Mouse (Mus musculus): ENCODE results near the gene A930033H14Rik.

A930033H14Rik gene

DNA sequence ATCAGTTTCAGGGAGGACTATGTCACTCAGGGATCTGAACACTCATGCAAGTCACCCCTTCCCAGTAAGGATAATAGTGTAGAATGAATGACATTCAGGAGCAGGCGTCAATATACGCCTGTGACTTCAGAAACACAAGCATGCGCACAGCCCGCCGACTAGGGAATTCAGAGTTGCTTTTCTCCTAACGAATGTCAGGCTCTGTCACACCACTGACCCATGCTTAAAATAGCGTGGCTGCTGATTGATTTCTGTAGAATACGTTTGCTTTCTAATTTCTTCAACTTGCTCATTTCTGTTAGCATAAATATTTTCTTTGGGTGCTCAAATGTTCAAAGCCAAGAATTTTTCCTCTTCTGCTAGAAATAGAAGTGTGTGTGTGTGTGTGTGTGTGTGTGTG lies 13.1 kb upstream of the A930033H14Rik start:
- DNase-seq, result no peak

DNA sequence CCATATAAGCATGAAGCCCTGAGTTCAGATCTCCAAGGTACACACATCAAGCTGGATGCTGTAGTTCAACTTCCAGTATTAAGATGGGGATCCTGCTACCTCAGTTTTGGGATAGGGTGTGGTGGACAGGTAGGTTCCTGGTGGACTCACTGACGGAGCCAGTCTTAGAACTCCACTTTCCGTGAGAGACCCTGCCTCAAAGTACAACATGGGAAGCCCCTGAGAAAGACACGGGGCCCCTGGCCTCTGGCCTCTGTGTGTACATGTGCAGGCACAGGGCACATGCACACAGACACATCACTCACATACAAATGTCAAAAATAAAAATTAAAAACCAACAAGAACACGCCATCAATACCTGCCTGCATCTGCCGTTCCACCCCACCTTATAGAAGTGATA lies 12.6 kb upstream of the A930033H14Rik start:
- DNase-seq, result no peak

- no peak for DNase-seq
These were observed 11.4 kb upstream of the A930033H14Rik start for GRCm38 (mm10) chr10:69224276-69224675.

- no peak for DNase-seq
These were observed 10.3 kb upstream of the A930033H14Rik start for GRCm38 (mm10) chr10:69223232-69223631.

- DNase-seq, result no peak
These were observed 9.1 kb upstream of the A930033H14Rik start for GRCm38 (mm10) chr10:69221955-69222354.

DNA sequence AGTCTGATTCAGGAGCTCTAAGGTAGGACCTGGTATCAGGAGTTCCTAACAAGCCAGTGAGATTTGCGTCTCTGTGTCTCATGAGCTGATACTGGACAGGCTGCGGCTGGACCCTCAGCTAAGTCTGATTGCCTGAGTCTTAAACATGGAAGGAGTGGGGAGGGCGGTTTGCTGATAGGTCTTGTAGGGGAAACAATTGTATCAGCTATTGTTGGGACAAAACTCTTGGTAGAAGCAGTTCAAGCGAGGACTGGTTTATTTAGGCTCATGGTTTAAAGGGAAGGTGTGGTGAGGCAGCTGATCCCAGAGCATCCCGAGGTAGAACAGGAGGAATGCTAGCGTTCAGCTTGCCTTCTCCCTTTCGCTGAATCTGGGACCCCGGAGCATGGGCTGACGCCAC lies 8.2 kb upstream of the A930033H14Rik start:
- no peak for DNase-seq

DNA sequence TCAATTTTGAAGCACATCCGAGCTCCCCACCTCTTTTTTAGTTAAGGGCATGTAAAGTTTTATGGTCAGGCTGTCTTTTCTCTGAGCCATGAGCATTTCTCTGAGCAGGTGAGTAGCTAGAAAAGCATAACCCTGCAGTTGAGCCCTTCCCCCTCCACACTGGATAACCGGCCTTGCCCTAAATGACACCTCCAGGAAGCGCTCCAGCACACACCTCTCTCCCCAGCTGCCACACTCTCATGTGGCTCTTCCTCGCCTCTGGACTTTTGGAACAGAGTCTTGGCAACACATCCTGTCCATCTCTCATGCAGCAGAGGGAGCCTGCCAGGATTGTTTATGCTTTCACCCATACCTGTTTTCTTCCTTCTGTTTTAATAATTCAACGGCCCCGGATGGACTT lies 7.4 kb upstream of the A930033H14Rik start:
- no peak for DNase-seq

- DNase-seq, result no peak
These were observed 6.4 kb upstream of the A930033H14Rik start for GRCm38 (mm10) chr10:69219289-69219626.

DNA sequence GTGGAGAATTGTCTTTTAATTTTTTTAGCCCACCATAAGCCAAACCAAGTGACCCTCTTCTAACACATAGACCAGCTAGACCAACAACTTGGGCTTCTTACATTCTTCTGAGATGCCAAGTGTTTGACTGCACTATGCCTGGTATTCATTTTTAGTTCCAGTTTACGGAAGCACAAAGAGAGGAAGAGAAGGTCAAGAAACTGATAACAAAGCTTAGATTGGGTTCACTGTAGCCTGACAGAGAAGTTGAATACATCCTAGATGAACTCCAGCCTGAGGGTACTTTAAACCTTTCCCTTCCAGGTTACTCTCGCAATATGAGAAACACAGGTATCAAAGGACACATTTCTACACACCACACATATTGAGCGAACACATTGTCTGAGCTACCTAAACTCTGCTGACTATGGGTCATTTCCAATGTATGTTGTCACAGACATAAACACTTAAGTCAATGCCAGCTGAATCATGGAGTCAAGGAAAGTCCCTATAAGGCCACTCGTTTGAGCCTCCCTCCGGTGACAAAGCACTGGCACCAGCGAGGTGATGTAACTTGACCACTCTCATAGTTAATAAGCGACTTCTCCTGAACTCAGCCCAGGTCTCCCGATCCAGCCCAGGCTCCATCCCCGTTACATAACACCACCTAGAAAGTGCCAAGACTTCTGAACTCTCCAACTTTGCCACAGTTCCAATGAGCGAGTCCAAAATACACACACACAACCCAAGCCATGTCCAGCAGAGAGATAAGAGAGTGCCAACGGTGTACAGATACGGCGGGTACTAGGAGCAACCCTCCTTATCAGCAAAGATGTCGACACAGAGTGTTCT lies 5.8 kb upstream of the A930033H14Rik start:
- no peak for DNase-seq

GRCm38 (mm10) chr10:69217127-69217690 lies 4.3 kb upstream of the A930033H14Rik start:
- no peak for DNase-seq

DNA sequence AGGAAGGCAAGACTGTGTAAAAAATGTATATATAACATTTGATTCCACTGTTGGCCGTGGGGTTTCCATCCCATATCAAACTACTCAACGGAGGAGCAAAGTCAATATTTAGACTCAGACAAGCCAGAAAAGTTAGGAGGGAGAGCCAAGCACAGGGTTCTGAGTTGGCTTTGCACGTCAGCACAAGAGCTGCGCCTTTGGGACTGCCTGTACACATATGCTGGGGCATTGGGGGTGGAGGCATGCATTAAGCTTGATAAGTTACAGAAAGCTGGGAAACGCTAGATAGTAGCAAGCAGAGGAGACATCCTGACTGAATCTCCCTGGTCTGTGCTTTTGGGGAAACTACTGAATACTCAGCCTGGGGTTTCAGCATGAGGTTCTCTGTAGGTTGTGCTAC lies 1.1 kb upstream of the A930033H14Rik start:
- peak; percentile 23 for DNase-seq

GRCm38 (mm10) chr10:69213451-69213877 lies 566 bp upstream of the A930033H14Rik start:
- no peak for DNase-seq

DNA sequence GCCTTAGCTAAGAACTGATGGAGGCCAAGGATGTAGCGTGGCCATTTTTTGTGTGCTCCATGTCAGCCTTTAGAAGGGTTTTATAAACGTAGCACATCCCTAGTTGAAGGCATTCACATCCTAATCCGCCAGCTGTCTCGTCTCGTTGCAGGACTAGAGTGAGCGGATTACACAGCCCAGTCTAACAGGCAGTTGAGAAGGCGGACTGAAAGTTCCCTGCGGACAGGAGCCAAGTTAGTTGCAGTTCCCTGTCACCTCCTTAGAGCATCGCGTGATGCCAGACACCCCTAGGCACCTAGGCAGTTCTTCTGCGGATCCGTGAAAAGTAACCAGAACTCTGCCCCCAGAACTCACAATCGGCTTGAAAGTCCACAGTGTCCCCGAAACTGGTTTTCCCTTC lies 922 bp downstream of the A930033H14Rik start:
- DNase-seq, result peak; percentile 32

DNA sequence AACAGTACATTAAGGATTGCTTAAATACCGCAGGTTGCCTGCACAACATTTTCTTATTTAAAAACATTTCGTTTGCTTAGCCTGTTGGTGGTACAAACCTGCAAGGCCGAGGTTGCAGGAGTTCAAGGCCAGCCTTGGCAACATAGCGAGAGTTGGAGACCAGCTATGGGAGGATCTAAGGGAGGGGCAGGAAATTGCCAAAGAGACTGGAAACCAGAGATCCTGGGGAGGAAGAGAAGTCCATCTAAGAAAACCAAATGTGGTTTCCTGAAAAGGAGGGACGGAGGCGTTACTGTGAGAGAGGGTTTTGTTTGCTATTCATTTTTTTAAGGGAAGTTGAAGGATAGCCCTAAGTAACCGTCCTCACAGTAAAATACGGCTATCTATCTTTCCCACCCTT lies 1.3 kb downstream of the A930033H14Rik start:
- DNase-seq, result no peak

DNA sequence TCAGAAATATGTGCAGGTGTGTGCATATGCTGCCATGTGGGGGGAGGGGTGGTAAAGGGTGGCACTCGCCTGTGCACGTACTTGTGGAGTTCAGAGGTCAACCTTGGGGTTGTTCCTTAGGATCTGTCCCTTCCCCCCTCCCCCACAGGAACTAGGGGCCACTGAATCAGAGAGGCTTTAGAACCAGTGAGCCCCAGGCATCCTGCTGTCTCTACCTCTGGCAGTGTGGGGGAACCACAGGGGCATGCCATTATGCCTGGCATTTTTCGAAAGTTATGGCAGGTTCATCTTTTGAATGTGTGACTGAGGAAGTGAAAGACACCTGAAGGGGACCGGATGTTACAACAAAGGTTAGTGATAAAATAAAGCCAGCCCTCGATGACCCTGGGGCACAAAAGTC lies 2.2 kb downstream of the A930033H14Rik start:
- DNase-seq, result no peak

DNA sequence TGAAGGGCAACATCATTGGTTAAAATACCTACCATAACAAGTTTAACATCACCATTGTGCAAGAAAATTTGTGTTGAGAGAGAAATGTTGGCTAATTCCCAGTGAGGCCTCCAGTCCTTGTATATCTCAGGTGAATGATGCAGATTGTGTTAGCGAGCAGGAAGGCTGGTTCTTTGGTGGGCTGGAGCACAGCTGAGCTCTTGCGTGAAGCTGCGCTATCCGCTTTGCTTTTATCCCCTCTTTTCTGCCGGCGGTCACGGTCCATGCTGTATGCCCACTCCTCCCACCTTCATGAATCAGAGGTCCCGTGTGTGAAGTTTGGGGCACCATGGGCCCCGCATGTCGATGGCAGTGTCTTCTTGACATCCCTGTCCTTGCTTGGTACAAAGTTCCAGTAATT lies 2.9 kb downstream of the A930033H14Rik start:
- DNase-seq, result no peak

DNA sequence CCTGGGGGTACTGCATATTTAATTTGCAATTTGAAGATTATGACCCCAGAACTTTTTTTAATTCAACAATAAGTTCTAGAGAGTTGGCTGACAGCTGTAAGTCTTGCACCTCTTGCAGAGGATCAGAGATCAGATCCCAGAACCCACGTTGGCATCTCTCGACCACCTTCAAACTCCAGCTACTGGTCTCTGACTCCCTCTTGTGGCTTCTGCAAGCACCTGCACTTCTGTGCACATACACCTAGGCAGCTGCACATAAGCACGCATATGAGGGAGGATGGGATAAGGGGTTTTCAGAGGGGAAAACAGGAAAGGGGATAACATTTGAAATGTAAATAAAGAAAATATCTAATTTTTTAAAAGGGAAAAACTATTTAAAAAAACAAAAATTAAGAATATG lies 4.2 kb downstream of the A930033H14Rik start:
- no peak for DNase-seq

DNA sequence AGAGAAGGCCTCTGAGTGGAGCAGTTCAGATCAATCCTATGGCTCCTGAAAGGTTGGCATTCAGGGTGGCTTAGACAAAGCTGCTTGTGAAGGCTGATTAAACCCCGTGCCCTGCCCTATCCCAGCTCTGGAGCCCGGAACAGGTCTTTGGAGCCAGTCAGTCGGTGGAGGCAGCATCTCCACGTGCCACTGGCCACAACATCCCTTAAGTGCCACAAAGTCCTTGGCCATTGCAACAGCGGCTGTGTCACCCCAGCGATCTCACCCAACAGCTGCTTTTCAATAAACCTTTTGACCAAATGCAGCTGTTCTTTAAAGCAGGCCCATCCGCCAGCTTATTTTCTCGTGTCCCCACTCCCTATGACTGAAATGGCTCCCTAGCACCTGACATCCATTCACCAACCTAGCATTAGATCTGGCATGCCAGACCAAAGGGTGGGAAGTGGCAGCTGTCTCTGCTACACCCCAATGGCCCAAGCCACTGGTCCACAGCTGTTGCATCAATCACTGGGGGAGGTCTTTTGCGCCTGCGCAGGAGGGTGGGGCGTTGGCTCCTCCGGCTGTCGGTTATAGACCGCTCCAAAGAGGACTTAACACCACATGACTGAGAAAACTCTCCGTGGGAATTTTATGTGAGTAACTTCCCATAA lies 4.8 kb downstream of the A930033H14Rik start:
- DNase-seq, result no peak

GRCm38 (mm10) chr10:69207481-69207880 lies 5.4 kb downstream of the A930033H14Rik start:
- DNase-seq, result no peak

- DNase-seq, result no peak
These were observed 6.8 kb downstream of the A930033H14Rik start for GRCm38 (mm10) chr10:69206081-69206480.

DNA sequence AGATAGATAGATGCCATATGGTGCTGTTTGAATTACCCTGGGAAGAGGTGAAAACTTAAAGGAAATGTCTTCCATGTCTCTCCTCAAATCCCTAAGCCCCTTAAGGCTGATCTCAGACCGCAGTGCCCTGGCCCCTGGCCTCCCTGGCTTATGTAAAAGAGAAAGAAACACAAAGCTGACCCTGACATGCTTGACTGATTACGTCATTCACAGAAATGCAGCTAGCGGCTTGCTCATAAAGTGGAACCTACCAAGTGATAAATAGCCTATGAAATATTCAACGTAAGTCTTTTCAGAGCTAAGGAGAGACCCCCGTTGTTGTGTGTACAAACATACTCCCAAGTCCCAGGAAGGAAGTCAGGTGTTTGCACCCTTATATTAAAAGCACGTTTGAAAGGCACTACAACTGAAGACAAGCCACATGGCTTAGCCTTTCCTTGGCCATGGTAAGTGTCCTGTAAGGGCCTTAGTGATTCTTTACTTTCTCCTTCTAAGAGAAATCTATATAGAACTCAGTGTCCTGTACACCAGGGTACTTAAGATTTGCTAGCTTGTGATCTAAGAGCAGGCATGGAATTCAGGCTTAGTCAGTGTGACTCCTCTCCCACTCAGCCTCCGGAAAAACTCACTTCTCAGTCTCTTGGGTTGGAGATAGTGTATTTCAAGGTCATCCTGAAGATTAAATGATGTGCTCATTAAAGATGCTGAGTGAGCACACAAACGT lies 8.1 kb downstream of the A930033H14Rik start:
- no peak for DNase-seq

GRCm38 (mm10) chr10:69193721-69194120 lies 19.2 kb downstream of the A930033H14Rik start:
- DNase-seq, result no peak

GRCm38 (mm10) chr10:69192266-69192665 lies 20.6 kb downstream of the A930033H14Rik start:
- DNase-seq, result no peak

All from right cerebral cortex, postnatal 25 days (tissue).